Mouse (Mus musculus): ENCODE data around the gene Rbm26. TPM values are rescaled to one million over a fixed set of nuclear protein-coding genes. Genes with fewer than 3 reads are reported as not detected.
A peak's percentile ranks its signal among the peaks of the same experiment; 100 is the strongest.

Rbm26 gene
- polyA plus RNA-seq, 1 experiment from 2014 or later, result 51.0 TPM

DNA sequence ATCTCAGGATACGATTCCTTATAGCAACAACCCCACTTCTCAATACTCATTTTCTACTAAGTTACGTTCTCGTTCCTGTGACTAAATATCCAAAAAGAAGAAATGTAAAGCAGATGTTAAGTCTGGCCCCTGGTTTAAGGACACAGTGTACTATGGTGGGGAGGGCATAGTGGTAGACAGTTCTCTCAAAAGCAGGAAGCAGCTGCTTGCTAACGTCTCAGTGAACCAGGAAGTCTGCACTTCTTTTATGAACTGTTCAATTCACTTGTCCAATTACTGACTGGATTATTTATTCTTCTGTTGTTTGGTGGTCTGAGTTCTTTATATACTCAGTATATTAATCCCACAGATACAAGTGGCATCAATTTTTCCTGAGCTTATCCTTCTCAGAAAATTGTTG lies 12.3 kb downstream of the Rbm26 start:
- Histone ChIP-seq H3K9ac (no peak overlapping the region), H3K27me3 (no peaks in the 10 kb centered on the region), H3K4me2 (replicated peaks) (no peak overlapping the region), H3K27ac (no peak overlapping the region), H3K4me1 (peaks cover 11% of the 10 kb centered on the region; the same call in 1 of the 2 replicates), H3K36me3 (no peaks in the 10 kb centered on the region; the same call in 1 of the 2 replicates), H3K4me3 (no peak overlapping the region), H3K9me3 (no peaks in the 10 kb centered on the region)
- ATAC-seq (ENCODE audit: insufficient number of reproducible peaks, insufficient read depth, low FRiP score, low TSS enrichment), result no peak
- WGBS, result 33% methylated on average over 4 of the region's 4 CpGs

GRCm38 (mm10) chr14:105161334-105161733 lies 15.8 kb downstream of the Rbm26 start:
- H3K27ac ChIP-seq, result no peak overlapping the region
- no peaks in the 10 kb centered on the region for H3K9me3 ChIP-seq
- no peak for ATAC-seq (ENCODE audit: insufficient number of reproducible peaks, insufficient read depth, low FRiP score, low TSS enrichment)
- peaks cover 24% of the 10 kb centered on the region for H3K36me3 ChIP-seq
- H3K4me2 ChIP-seq (replicated peaks), result no peak overlapping the region
- peaks cover 11% of the 10 kb centered on the region; the same call in 1 of the 2 replicates for H3K4me1 ChIP-seq
- no peak overlapping the region for H3K4me3 ChIP-seq
- H3K9ac ChIP-seq, result no peak overlapping the region
- no peaks in the 10 kb centered on the region for H3K27me3 ChIP-seq
- 84% methylated on average over 1 of the region's 1 CpGs for WGBS

DNA sequence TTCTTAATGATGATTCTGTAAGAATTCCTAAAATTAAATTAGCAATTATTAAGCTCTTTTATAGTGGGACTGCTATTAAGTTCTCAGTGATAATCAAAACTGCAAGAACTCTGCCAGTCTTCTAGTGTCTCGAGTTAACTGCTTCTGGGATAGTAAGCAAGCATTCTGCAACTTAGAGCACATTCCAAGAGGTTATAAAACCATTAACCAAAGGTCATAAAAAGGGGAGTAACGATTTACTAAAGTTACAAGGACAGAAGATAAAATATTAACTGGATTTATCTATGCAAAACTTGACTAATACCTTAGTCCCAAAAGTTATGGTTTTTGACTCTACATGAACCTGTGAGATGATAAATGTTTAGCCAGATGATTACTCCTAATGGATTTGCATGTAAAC lies 18.6 kb downstream of the Rbm26 start:
- Histone ChIP-seq H3K27me3 (no peaks in the 10 kb centered on the region), H3K9ac (no peak overlapping the region), H3K4me3 (no peak overlapping the region), H3K4me1 (peaks cover 11% of the 10 kb centered on the region; the same call in 1 of the 2 replicates), H3K27ac (no peak overlapping the region), H3K4me2 (replicated peaks) (no peak overlapping the region), H3K9me3 (no peaks in the 10 kb centered on the region), H3K36me3 (peaks cover 24% of the 10 kb centered on the region)
- 83% methylated on average over 2 of the region's 2 CpGs for WGBS
- ATAC-seq (ENCODE audit: insufficient number of reproducible peaks, insufficient read depth, low FRiP score, low TSS enrichment), result no peak

- Histone ChIP-seq H3K27ac (no peak overlapping the region), H3K4me1 (no peaks in the 10 kb centered on the region), H3K4me3 (no peak overlapping the region), H3K9ac (no peak overlapping the region), H3K4me2 (replicated peaks) (no peak overlapping the region), H3K27me3 (no peaks in the 10 kb centered on the region), H3K9me3 (no peaks in the 10 kb centered on the region), H3K36me3 (peaks cover 14% of the 10 kb centered on the region)
- ATAC-seq (ENCODE audit: insufficient number of reproducible peaks, insufficient read depth, low FRiP score, low TSS enrichment), result no peak
- WGBS, result 93% methylated on average over 3 of the region's 3 CpGs
Measured at GRCm38 (mm10) chr14:105134076-105134475, 43.1 kb downstream of the Rbm26 start.

DNA sequence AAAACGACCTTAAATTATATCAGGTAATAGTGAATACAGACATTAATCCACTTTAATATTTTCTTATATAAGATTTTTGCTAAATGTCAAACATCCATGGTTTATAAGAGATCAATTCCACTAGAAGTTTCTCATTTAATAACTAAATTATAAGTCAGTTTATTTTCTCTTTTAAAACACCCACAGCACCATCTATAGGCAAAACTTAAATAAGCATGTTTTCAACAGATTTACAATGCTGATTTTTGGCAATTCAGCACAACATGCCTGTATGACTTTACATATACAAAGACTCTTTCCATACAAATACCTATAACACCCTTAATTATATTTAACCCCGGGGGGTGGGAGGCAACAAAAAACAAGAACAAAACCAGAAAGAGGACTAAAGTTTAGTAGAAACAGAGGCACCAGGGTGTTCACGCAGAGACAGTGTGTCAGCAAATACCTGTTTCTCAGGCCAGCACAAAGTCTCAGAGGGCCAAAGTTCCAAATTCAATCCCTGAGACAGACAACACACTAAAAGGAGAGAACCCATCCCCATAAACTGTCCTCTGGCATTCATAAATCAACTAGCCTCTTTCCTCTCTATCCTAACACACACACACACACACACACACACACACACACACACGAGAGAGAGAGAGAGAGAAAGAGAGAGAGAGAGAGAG lies 49.3 kb downstream of the Rbm26 start:
- no peak overlapping the region for H3K27ac ChIP-seq
- no peaks in the 10 kb centered on the region for H3K9me3 ChIP-seq
- no peak overlapping the region for H3K9ac ChIP-seq
- no peak for ATAC-seq (ENCODE audit: insufficient number of reproducible peaks, insufficient read depth, low FRiP score, low TSS enrichment)
- no peaks in the 10 kb centered on the region for H3K27me3 ChIP-seq
- H3K4me1 ChIP-seq, result no peaks in the 10 kb centered on the region
- H3K36me3 ChIP-seq, result peaks cover 23% of the 10 kb centered on the region
- H3K4me3 ChIP-seq, result no peak overlapping the region
- H3K4me2 ChIP-seq (replicated peaks), result no peak overlapping the region
- WGBS, result 82% methylated on average over 3 of the region's 4 CpGs

DNA sequence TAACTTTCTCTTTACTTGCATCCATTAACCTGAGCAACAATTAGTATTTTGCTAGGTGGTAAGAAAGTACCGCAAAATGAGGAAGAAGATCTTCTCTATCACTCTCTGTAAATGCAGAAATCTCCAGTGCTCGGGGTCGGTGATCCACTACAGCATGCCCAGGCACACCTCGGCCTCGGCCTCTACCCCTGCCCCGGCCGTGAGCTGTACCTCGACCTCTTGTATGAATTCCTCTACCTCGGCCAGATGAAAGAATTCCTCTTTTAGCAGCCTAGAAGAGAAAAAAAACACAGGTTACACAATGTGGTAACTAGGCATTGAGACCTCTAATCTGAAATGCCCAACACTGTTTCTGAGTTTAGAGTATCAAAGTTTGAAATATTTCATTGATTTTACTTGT lies 52.6 kb downstream of the Rbm26 start:
- ATAC-seq (ENCODE audit: insufficient number of reproducible peaks, insufficient read depth, low FRiP score, low TSS enrichment), result no peak
- Histone ChIP-seq H3K4me3 (no peak overlapping the region), H3K9ac (no peak overlapping the region), H3K9me3 (no peaks in the 10 kb centered on the region), H3K27me3 (no peaks in the 10 kb centered on the region), H3K36me3 (peaks cover 36% of the 10 kb centered on the region), H3K4me1 (no peaks in the 10 kb centered on the region), H3K27ac (no peak overlapping the region), H3K4me2 (replicated peaks) (no peak overlapping the region)
- WGBS, result 93% methylated on average over 9 of the region's 9 CpGs

GRCm38 (mm10) chr14:105115402-105115801 lies 61.7 kb downstream of the Rbm26 start:
- Histone ChIP-seq H3K9ac (no peak overlapping the region), H3K27ac (no peak overlapping the region), H3K36me3 (peaks cover 22% of the 10 kb centered on the region), H3K4me2 (replicated peaks) (no peak overlapping the region), H3K27me3 (no peaks in the 10 kb centered on the region), H3K9me3 (no peaks in the 10 kb centered on the region), H3K4me1 (no peaks in the 10 kb centered on the region), H3K4me3 (no peak overlapping the region)
- 80% methylated on average over 2 of the region's 2 CpGs for WGBS
- no peak for ATAC-seq (ENCODE audit: insufficient number of reproducible peaks, insufficient read depth, low FRiP score, low TSS enrichment)

- Histone ChIP-seq H3K9me3 (no peaks in the 10 kb centered on the region), H3K27ac (no peak overlapping the region), H3K27me3 (no peaks in the 10 kb centered on the region), H3K36me3 (peaks cover 7% of the 10 kb centered on the region), H3K4me1 (no peaks in the 10 kb centered on the region), H3K9ac (no peak overlapping the region), H3K4me2 (replicated peaks) (no peak overlapping the region), H3K4me3 (no peak overlapping the region)
- no peak for ATAC-seq (ENCODE audit: insufficient number of reproducible peaks, insufficient read depth, low FRiP score, low TSS enrichment)
- 95% methylated on average over 2 of the region's 2 CpGs for WGBS
Measured at GRCm38 (mm10) chr14:105106252-105106651, 70.9 kb downstream of the Rbm26 start.

GRCm38 (mm10) chr14:105098861-105099260 lies 78.3 kb downstream of the Rbm26 start:
- 0 out of 2 replicates have a peak, but pooled peaks have one; percentile 47 for ATAC-seq (ENCODE audit: insufficient number of reproducible peaks, insufficient read depth, low FRiP score, low TSS enrichment)

DNA sequence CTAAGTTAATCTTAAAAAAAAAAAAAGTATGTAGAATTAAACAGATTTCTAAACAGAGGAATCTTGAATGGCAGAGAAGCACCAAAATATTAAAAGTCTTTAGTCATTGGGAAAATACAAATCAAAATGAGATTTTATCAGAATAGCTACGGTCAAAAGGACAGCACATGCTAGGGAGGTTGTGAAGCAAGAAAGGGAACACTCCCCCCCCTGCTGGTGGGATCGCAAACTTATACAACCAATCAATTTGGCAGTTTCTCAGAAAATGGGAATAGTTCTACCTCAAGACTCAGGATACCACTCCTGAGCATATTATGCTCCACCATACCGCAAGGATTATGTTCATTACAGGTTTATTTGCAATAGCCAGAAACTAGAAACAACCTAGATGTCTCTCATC lies 80.9 kb downstream of the Rbm26 start:
- Histone ChIP-seq H3K36me3 (no peaks in the 10 kb centered on the region), H3K9ac (no peak overlapping the region), H3K27me3 (no peaks in the 10 kb centered on the region), H3K4me3 (no peak overlapping the region), H3K4me2 (replicated peaks) (no peak overlapping the region), H3K9me3 (no peaks in the 10 kb centered on the region), H3K27ac (no peak overlapping the region), H3K4me1 (no peaks in the 10 kb centered on the region)
- ATAC-seq (ENCODE audit: insufficient number of reproducible peaks, insufficient read depth, low FRiP score, low TSS enrichment), result no peak
- 59% methylated on average over 3 of the region's 3 CpGs for WGBS

More at GRCm38 (mm10) chr14:105098861-105099260, 78.3 kb downstream of the Rbm26 start:
- 80% methylated on average over 7 of the region's 7 CpGs for WGBS
- Histone ChIP-seq H3K36me3 (no peaks in the 10 kb centered on the region), H3K9me3 (no peaks in the 10 kb centered on the region), H3K4me2 (replicated peaks) (no peak overlapping the region), H3K27ac (no peak overlapping the region), H3K4me3 (no peak overlapping the region), H3K27me3 (no peaks in the 10 kb centered on the region), H3K9ac (no peak overlapping the region), H3K4me1 (no peaks in the 10 kb centered on the region)

- 83% methylated on average over 4 of the region's 4 CpGs for WGBS
- no peak for ATAC-seq (ENCODE audit: insufficient number of reproducible peaks, insufficient read depth, low FRiP score, low TSS enrichment)
- Histone ChIP-seq H3K36me3 (no peaks in the 10 kb centered on the region), H3K27ac (no peak overlapping the region), H3K4me3 (no peak overlapping the region), H3K4me1 (no peaks in the 10 kb centered on the region), H3K4me2 (replicated peaks) (no peak overlapping the region), H3K9ac (no peak overlapping the region), H3K27me3 (no peaks in the 10 kb centered on the region), H3K9me3 (no peaks in the 10 kb centered on the region)
Measured at GRCm38 (mm10) chr14:105087001-105087400, 90.1 kb downstream of the Rbm26 start.

GRCm38 (mm10) chr14:105085332-105085993 lies 91.7 kb downstream of the Rbm26 start:
- Histone ChIP-seq H3K4me2 (replicated peaks) (no peak overlapping the region), H3K4me3 (no peak overlapping the region), H3K9ac (no peak overlapping the region), H3K36me3 (no peaks in the 10 kb centered on the region), H3K27ac (no peak overlapping the region), H3K27me3 (no peaks in the 10 kb centered on the region), H3K4me1 (no peaks in the 10 kb centered on the region), H3K9me3 (no peaks in the 10 kb centered on the region)
- 67% methylated on average over 7 of the region's 7 CpGs for WGBS
- ATAC-seq (ENCODE audit: insufficient number of reproducible peaks, insufficient read depth, low FRiP score, low TSS enrichment), result 0 out of 2 replicates have a peak, but pooled peaks have one; percentile 52
